Mouse (Mus musculus) heart, embryonic 13.5 days (tissue): ENCODE measurements around the gene Hist1h2bh. TPM values are rescaled to one million over a fixed set of nuclear protein-coding genes. Genes with fewer than 3 reads are reported as not detected.

Experiments
- ATAC-seq: fragments of 200-750 bp; cut with Nextera tagmentation; 2 replicates; pipeline ENCODE4 v1.8.0; 2017; ENCODE audit warnings: moderate TSS enrichment; ENCODE audit not compliant: insufficient number of reproducible peaks, low FRiP score, low TSS enrichment; ENCODE audit errors: extremely low read depth
- H3K27ac ChIP-seq: fragments of 300-500 bp; sonication (generic); replicated peaks from 2 replicates; pipeline ENCODE4 v1.5.1; 2015; ENCODE audit warnings: moderate library complexity, mild to moderate bottlenecking, inconsistent platforms
- H3K27me3 ChIP-seq: fragments of 300-500 bp; sonication (generic); replicated peaks from 2 replicates; pipeline ENCODE4 v1.6.1; 2015; ENCODE audit warnings: mild to moderate bottlenecking, inconsistent platforms
- H3K36me3 ChIP-seq: fragments of 300-500 bp; sonication (generic); 2 replicates; pipeline ENCODE4 v1.6.1; 2015; ENCODE audit warnings: mild to moderate bottlenecking, inconsistent platforms
- H3K4me1 ChIP-seq: fragments of 300-500 bp; sonication (generic); 2 replicates; pipeline ENCODE4 v1.6.1; 2015; ENCODE audit warnings: inconsistent platforms
- H3K4me2 ChIP-seq: fragments of 300-500 bp; sonication (generic); 2 replicates; pipeline ENCODE4 v1.6.1; 2015; ENCODE audit warnings: inconsistent platforms, mild to moderate bottlenecking, moderate library complexity
- H3K4me3 ChIP-seq: fragments of 300-500 bp; sonication (generic); 2 replicates; pipeline ENCODE4 v1.5.1; 2015; ENCODE audit warnings: moderate library complexity, mild to moderate bottlenecking, inconsistent platforms
- H3K9ac ChIP-seq: fragments of 300-500 bp; sonication (generic); 2 replicates; pipeline ENCODE4 v1.6.1; 2015; ENCODE audit warnings: inconsistent platforms, mild to moderate bottlenecking, moderate library complexity
- H3K9me3 ChIP-seq: fragments of 300-500 bp; sonication (generic); 2 replicates; pipeline ENCODE4 v1.6.1; 2016; ENCODE audit warnings: inconsistent platforms
- WGBS: fragments of 180-500 bp; shearing (Covaris S2); methylation state at CpG from one replicate; pipeline ENCODE4 v1.1.7; 2015; ENCODE audit warnings: mixed read lengths; 5-methylcytosine and 5-hydroxymethylcytosine counted together
- polyA plus RNA-seq: library from polyadenylated mRNA; unstranded; fragments of >200 nt; fragmentation: Nextera tagmentation; extraction: Ambion mirVana; gene quantifications from 2 replicates; pipeline ENCODE4 v1.2.1, GENCODE M21; 2015

Gene Hist1h2bh
- polyA plus RNA-seq, 1 experiment from 2014 or later = 0.32 TPM

DNA sequence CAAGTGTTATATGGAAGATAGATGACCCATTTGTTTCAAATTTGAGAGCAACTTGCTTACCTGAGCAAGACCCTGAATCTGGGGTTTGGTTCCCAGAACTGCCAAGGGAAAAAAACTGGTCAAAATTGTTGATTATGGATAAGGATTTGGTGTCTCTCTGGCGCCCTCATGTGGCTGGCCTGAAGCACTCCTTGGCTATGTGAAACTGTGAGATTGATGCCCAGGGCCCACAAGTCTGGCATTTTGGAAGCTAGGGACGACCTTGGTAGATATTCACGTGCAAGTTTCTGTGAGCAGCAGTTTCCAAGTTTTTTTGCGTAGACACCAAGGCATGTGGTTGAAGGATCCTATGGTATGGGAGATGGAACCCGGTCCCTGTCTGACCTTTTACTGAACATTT lies 18.5 kb downstream of the Hist1h2bh start:
- Histone ChIP-seq H3K9me3 (no peaks in the 10 kb centered on the region), H3K4me1 (peaks cover 31% of the 10 kb centered on the region), H3K36me3 (no peaks in the 10 kb centered on the region), H3K27me3 (no peaks in the 10 kb centered on the region), H3K4me3 (no peak overlapping the region), H3K9ac (no peak overlapping the region), H3K27ac (no peak overlapping the region), H3K4me2 (no peak overlapping the region)
- WGBS = 13% methylated on average over 5 of the region's 5 CpGs
- ATAC-seq = no peak; the same call in 1 of the 2 replicates

DNA sequence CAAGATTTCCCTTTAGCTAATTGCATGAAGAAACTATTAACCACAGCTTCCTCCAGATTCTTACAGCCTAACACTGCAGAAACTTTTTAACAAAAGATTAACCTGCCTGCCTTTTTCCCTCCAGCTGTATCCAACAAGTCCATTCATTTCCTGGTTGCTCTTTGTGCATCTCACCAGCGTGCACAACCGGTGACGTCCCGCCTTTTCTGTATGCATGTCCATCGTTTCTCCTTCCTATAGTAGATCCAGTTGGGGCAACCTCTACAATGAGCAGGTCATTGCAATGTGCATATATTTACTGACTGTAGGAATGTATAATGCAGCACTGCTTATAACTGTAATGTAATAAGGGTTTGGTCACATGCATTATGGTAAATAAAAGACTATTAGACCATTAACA lies 19.2 kb downstream of the Hist1h2bh start:
- Histone ChIP-seq H3K36me3 (no peaks in the 10 kb centered on the region), H3K27ac (no peak overlapping the region)

DNA sequence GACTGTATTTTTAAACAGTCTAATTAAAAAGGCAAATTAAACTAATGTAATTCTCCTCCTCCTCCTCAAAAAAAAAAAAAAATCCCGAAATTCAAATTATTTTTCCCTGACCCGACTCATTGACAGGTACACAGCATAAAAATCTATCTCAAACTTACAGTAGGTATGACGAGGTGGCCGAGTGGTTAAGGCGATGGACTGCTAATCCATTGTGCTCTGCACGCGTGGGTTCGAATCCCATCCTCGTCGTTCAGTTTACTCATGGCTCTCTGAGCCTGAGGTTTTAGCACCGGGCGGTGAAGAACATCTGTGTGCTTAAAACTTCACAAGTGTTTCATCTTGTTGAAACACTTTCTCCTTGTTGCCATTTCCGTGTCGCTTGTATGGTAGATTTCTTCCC lies 21.5 kb downstream of the Hist1h2bh start:
- peaks cover 17% of the 10 kb centered on the region for H3K4me1 ChIP-seq
- no peaks in the 10 kb centered on the region for H3K27me3 ChIP-seq
- peak overlapping the region; percentile 28 for H3K4me3 ChIP-seq
- WGBS = under 1% methylated on average over 14 of the region's 14 CpGs
- H3K36me3 ChIP-seq = no peaks in the 10 kb centered on the region
- no peak for ATAC-seq
- H3K4me2 ChIP-seq = peak overlapping the region; percentile 59
- no peaks in the 10 kb centered on the region for H3K9me3 ChIP-seq
- no peak overlapping the region for H3K9ac ChIP-seq
- no peak overlapping the region for H3K27ac ChIP-seq

More for the DNA sequence above, 19.2 kb downstream of the Hist1h2bh start:
- 42% methylated on average over 5 of the region's 5 CpGs for WGBS
- H3K4me3 ChIP-seq = no peak overlapping the region
- H3K9ac ChIP-seq = no peak overlapping the region
- no peak for ATAC-seq
- H3K27me3 ChIP-seq = no peaks in the 10 kb centered on the region
- no peaks in the 10 kb centered on the region for H3K9me3 ChIP-seq
- no peak overlapping the region for H3K4me2 ChIP-seq
- H3K4me1 ChIP-seq = peaks cover 28% of the 10 kb centered on the region

DNA sequence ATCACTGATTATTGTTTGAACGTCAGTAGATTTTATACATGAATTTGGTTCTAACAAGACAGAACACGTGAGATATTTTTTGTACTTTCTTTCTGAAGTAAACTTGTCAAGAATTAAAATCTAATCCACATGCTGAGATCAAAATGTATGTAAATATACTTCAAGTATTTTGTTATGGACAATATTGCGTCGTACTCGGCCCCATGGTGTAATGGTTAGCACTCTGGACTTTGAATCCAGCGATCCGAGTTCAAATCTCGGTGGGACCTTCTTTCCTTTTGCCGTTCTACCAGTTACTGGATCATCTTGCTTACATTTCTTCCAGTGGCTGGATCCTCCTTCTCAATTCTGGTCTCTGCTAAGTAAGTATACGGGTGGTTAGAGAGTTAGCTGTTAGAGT lies 23.8 kb downstream of the Hist1h2bh start:
- no peaks in the 10 kb centered on the region for H3K9me3 ChIP-seq
- H3K27me3 ChIP-seq = no peaks in the 10 kb centered on the region
- H3K9ac ChIP-seq = peak overlapping the region; percentile 68
- H3K36me3 ChIP-seq = no peaks in the 10 kb centered on the region
- 0 out of 2 replicates have a peak, but pooled peaks have one; percentile 11 for ATAC-seq
- H3K27ac ChIP-seq = peak overlapping the region; percentile 72
- peak overlapping the region; percentile 67 for H3K4me3 ChIP-seq
- under 1% methylated on average over 10 of the region's 10 CpGs for WGBS
- H3K4me1 ChIP-seq = peaks cover 14% of the 10 kb centered on the region
- H3K4me2 ChIP-seq = peak overlapping the region; percentile 95

DNA sequence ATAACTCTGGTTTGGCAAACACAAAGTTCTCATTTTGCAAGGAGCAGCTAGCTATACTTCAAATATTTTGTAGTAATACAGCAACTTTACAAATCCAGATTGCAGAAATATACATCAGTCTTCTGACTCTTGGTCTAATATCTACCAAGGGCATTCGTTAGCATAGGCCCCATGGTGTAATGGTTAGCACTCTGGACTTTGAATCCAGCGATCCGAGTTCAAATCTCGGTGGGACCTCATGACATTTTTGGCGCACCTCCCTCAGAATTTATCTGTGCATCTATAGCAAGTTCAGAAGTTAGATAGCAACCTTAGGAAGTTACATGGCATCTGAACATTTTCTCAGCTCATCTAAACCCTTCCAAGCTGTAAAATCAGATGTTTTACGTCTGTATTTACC lies 24.3 kb downstream of the Hist1h2bh start:
- H3K36me3 ChIP-seq = no peaks in the 10 kb centered on the region
- H3K27ac ChIP-seq = peak overlapping the region; percentile 72
- peak overlapping the region; percentile 95 for H3K4me2 ChIP-seq
- H3K9ac ChIP-seq = peak overlapping the region; percentile 68
- H3K4me1 ChIP-seq = peaks cover 14% of the 10 kb centered on the region
- H3K9me3 ChIP-seq = no peaks in the 10 kb centered on the region
- H3K4me3 ChIP-seq = peak overlapping the region; percentile 67
- under 1% methylated on average over 6 of the region's 6 CpGs for WGBS
- no peak for ATAC-seq
- H3K27me3 ChIP-seq = no peaks in the 10 kb centered on the region

DNA sequence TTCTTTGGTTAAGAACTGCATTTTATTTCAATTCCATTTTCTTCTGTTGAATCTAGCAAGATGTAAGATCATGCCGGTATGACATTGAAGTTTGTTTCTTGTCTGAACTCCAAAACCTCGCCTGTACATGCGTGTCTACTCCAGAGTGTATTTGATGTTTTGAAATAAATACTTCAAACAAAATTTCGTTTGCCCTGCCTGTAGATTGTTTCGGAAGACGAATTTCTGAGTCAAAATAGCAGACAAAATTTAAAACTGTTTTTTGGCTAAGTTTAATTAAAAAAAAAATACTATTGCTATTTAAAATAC lies 24.9 kb downstream of the Hist1h2bh start:
- WGBS = under 1% methylated on average over 6 of the region's 6 CpGs
- peak overlapping the region; percentile 67 for H3K4me3 ChIP-seq
- no peak for ATAC-seq
- peak overlapping the region; percentile 75 for H3K9ac ChIP-seq
- H3K4me2 ChIP-seq = peak overlapping the region; percentile 95
- no peaks in the 10 kb centered on the region for H3K27me3 ChIP-seq
- peak overlapping the region; percentile 62 for H3K27ac ChIP-seq
- peaks cover 14% of the 10 kb centered on the region for H3K4me1 ChIP-seq
- no peaks in the 10 kb centered on the region for H3K9me3 ChIP-seq
- no peaks in the 10 kb centered on the region for H3K36me3 ChIP-seq

DNA sequence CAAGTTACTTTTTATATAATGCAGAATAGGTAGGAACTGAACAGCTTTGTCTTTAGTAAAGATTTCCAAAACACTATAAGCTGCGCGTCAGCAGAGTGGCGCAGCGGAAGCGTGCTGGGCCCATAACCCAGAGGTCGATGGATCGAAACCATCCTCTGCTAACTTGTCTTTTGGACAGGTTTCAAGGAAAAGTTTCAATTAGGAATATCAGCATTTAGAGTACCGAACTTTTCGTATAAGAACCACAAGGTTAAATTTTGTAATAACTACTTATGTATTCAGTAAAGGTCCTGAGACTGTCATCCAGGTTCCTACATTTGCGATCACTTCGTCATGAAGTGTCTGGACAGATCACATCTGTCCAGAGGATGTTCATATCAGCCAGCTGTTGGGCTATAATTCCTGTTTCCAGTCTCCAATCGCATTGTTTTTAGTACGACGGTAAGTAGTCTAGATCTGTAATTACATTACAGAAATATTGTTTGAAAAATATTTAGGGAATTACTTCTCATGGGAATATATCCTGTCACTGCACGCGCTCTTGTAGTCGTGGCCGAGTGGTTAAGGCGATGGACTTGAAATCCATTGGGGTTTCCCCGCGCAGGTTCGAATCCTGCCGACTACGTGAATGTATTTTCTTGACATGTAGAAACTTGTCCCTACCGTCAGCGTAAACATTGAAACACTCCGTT lies 25.4 kb downstream of the Hist1h2bh start:
- H3K27ac ChIP-seq = peak overlapping the region; percentile 80
- H3K4me1 ChIP-seq = peaks cover 14% of the 10 kb centered on the region
- no peaks in the 10 kb centered on the region for H3K27me3 ChIP-seq
- no peaks in the 10 kb centered on the region for H3K9me3 ChIP-seq
- peak overlapping the region; percentile 80 for H3K9ac ChIP-seq
- WGBS = under 1% methylated on average over 27 of the region's 27 CpGs
- no peaks in the 10 kb centered on the region for H3K36me3 ChIP-seq
- peak; percentile 72; the same call in 1 of the 2 replicates for ATAC-seq
- H3K4me2 ChIP-seq = peak overlapping the region; percentile 95
- peak overlapping the region; percentile 67 for H3K4me3 ChIP-seq

DNA sequence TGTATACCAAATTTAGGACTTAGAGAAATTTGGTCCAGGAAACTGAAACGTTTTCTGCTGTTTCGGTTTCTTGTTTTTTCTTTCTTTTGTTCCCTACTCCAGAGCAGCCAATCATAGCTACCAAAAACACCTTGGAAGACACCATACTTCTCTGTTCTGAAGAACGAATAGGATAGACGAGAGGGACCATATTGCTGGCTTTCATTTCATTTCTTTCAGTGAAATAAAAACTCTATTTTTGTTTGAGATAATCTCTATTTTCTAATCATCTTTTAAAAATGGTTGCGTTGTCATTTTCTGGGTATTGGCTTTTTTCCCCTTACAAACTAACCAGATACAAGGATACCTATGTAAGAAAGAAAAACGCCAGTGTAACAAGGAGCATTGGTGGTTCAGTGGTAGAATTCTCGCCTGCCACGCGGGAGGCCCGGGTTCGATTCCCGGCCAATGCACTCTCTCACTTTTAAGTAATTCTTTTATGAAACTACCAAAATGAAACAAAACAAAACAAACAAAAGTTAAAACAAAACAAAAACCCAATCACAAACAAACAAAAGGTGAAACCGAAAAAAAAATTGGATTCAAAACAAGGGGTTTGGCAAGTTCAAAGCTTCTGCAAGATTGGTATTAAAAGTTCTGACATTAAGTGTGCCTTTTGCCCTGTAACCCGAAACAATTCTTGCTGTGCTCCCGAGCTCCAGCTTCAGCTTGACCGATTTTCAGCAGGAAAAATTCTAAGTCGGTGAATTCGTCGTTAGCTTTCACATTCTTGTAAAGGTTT lies 26.2 kb downstream of the Hist1h2bh start:
- WGBS = under 1% methylated on average over 19 of the region's 19 CpGs
- H3K27me3 ChIP-seq = no peaks in the 10 kb centered on the region
- peak overlapping the region; percentile 95 for H3K4me2 ChIP-seq
- ATAC-seq = no peak
- peak overlapping the region; percentile 67 for H3K4me3 ChIP-seq
- no peaks in the 10 kb centered on the region for H3K36me3 ChIP-seq
- no peaks in the 10 kb centered on the region for H3K9me3 ChIP-seq
- peaks cover 14% of the 10 kb centered on the region for H3K4me1 ChIP-seq
- H3K27ac ChIP-seq = peak overlapping the region; percentile 80
- peak overlapping the region; percentile 80 for H3K9ac ChIP-seq

DNA sequence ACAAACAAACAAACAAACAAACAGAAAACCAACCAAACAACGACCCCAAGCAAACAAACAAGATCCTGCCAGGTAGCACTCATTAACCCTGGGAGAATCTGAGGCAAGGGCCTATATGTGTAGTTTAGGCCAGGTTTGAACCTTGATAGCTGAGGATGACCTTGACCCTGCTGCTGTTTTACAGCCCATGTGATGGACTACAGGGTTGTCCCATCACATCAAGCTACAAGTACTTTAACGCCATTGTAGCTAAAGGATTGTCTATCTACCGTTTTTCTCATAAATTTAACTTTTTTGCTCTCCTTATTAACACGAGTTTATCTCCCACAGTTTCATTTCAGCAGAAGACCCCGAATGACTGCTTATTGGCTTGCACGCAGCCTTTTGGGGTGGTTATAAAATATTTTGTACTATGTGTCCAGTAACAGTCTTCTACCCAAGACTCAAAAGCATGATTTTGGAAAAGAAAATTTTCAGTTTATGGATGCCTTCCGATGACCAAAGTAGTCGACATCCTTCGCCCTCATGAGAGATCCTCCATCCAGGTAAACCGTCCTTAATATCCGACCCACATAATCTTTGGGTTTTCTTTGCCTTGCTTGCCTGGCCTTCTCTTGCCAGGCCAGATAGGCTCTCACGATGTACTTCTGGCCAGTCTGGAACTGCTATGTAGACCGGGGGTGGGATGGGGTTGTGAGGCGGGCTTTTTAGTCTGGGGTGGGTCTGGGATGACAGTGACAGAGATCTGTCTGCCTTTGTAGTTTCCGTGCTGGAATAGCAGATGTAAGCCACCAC lies 27.2 kb downstream of the Hist1h2bh start:
- H3K27me3 ChIP-seq = no peaks in the 10 kb centered on the region
- H3K9ac ChIP-seq = peak overlapping the region; percentile 74
- H3K4me2 ChIP-seq = peak overlapping the region; percentile 95
- 54% methylated on average over 15 of the region's 15 CpGs for WGBS
- no peaks in the 10 kb centered on the region for H3K9me3 ChIP-seq
- H3K4me1 ChIP-seq = peaks cover 8% of the 10 kb centered on the region
- H3K4me3 ChIP-seq = peak overlapping the region; percentile 67
- H3K36me3 ChIP-seq = no peaks in the 10 kb centered on the region
- 0 out of 2 replicates have a peak overlapping the region, but pooled peaks have one; percentile 21 for H3K27ac ChIP-seq
- ATAC-seq = no peak

DNA sequence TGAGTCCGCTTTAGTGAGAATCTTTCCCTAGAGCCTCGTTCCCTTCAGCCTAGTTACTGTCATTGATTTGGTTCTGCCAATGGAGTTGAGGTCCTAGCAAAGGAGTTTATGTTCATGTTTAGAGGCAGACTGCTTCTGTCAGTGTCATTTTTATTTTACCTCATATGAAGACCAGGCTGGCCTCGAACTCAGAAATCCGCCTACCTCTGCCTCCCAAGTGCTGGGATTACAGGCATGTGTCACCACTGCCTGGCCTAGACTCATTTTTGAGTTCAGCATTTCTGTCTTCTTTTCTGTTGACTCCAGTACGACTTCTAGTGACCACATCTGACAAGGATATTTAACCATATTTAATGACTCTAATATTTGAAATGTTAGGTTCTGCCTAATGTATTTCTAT lies 27.9 kb downstream of the Hist1h2bh start:
- H3K9ac ChIP-seq = no peak overlapping the region
- 77% methylated on average over 5 of the region's 5 CpGs for WGBS
- H3K4me3 ChIP-seq = no peak overlapping the region
- no peak for ATAC-seq
- no peaks in the 10 kb centered on the region for H3K9me3 ChIP-seq
- no peak overlapping the region for H3K27ac ChIP-seq
- no peaks in the 10 kb centered on the region for H3K27me3 ChIP-seq
- peaks cover 12% of the 10 kb centered on the region for H3K4me1 ChIP-seq
- H3K36me3 ChIP-seq = no peaks in the 10 kb centered on the region
- H3K4me2 ChIP-seq = no peak overlapping the region

DNA sequence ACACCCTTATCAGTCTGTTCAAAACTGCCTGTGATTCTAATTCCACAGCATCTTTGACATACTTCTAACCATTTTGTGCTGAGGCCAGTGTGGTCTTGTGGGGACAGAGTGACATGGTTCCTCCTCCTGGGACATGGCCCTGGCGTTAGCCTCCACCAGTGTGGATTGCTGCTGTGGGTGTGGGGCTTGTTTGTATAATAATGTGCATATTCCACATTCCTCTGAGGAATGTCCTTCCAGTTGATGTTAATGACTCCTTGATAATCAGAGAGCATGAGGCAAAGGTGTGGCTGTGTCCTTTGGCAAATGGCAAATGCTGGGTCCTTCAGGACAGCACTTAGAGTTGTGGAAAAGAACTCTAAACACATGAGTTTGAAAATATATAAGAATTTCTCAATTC lies 29.7 kb downstream of the Hist1h2bh start:
- no peak for ATAC-seq
- 88% methylated on average over 1 of the region's 1 CpGs for WGBS
- peaks cover 17% of the 10 kb centered on the region for H3K4me1 ChIP-seq
- H3K4me2 ChIP-seq = no peak overlapping the region
- no peak overlapping the region for H3K9ac ChIP-seq
- no peak overlapping the region for H3K27ac ChIP-seq
- H3K27me3 ChIP-seq = no peaks in the 10 kb centered on the region
- H3K36me3 ChIP-seq = no peaks in the 10 kb centered on the region
- H3K4me3 ChIP-seq = no peak overlapping the region
- H3K9me3 ChIP-seq = no peaks in the 10 kb centered on the region
